Mouse (Mus musculus): ENCODE results near the gene Smg9.
"Not testable (repeated sequence)": the region's sequence is repeated elsewhere in the genome, so short reads cannot be mapped to it uniquely, and the experiment has no call there.

Smg9 gene

DNA sequence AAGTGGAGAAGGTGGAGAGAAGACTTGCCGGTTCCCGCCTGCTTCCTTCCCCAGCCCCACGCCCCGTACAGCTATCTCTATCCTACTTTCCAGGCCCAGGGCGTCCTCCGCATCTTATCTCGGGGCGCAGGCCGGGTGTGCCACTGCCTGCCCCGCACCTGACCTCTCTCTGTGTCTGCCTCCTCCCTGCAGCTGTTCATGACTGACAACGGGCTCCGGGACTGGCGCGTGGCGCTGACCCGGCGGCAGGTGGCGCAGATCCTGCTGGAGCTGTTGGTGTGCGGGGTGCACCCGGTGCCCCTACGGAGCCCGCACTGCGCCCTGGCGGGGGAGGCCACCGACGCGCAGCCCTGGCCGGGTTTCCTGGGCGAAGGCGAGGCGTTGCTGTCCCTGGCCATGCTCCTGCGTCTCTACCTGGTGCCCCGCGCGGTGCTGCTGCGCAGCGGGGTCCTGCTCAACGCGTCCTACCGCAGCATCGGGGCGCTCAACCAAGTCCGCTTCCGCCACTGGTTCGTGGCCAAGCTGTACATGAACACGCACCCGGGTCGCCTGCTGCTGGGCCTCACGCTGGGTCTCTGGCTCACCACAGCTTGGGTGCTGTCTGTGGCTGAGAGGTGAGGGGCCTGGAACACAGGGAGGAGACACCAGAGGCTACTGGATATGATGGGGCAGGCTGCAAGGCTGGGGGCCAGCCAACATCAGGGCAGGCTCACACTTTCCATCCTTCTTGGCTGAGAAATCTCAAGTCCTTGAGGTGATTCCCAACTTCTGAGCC, 22.1 kb upstream of the Smg9 start:
- DNase-seq (ENCODE audit: low read depth, low spot score) = no peak

DNA sequence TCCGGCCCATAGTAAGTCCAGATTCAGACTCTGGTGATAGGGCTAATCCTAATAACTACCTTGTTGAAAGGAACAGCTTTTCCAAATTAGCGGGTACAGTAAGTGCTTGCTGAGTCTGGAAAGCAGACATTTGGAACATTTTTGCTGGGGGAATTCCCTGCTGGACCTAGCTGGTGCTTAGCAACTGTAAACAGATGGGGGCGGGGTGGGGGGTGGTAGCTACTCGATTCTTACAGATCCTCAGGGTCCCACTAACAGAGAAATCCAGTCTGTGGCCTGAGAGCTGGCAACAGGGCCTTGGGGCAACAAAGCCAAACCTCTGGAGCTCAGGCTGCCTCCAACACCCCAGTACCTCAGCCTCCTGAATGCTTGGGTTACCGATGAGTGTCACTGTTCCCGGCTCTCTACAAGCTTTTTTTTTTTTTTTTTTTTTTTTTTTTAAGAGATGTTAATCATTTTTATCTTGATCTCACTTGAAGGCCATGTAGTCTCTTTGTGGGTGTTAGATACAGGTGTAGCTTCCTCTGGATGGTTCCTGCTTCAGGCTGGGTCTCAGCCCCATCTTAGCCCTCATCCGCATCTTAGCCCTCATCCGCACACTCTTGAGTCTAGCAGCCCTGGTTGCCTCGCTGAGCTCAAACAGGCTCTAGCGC, 21.2 kb upstream of the Smg9 start:
- no peak for DNase-seq (ENCODE audit: low read depth, low spot score)

DNA sequence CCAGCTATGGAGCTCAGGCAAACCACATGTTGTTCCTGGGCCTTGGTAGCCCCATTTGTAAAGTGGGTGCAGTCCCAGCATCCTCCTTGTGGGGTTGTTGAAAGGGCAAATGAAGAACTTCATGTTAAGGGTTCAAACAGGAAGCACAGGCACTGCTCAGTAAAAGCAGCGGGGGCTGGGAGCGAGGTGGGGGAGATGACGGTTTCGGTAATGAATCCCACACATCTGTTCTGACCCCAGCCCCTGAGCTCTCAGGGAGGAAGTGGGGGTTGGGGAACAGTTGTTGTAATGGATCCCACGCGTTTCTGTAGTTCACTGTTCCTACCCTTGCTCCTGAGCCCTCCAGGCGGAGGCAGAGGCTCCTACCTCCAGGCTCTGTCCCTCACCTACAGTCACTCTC, 19.5 kb upstream of the Smg9 start:
- DNase-seq (ENCODE audit: low read depth, low spot score) = no peak

DNA sequence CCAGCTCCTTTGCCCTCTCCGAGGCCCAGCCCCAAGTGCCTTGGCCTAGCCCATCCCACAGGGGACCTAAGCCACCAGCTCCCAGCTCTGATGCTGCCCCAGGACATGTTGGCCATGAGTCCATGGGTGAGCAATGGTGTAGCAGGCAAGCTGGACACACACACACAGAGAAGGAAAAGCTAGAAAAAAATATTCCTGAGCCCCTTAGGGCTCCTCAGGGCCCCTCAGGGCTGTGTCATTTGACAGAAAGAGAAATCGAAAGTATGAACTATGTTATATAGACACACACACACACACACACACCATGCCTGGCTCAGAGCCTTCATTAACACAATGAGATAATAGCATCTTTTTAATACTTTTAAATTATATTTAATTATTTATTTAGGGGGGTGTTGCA, 19.0 kb upstream of the Smg9 start:
- DNase-seq (ENCODE audit: low read depth, low spot score) = no peak

DNA sequence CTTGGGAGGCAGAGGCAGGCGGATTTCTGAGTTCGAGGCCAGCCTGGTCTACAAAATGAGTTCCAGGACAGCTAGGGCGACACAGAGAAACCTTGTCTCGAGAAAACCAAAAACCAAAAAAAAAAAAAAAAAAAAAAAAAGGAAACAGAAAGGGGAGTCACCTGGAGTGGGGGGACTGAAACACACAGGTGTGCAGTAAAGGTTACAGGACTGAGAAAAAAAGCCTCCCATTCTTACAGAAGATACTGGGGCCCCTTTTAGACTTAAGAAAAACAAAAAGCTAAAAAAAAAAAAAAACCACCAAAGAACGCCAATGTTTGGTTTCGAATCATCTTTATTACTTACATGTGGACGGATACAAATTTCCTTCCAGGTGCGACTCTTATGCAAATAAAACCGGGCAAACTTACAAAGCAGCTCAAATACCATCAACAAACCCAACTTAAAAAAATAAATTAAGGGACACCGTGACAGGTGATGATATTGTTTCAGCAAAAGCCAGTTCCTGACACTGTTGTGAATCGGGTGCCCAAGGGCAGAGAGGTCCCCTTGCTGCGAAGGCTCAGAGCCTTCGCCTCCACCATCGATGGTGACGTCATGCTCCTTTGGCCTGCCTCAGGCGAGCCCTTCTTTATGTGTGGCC, 16.6 kb upstream of the Smg9 start:
- DNase-seq (ENCODE audit: low read depth, low spot score) = no peak

DNA sequence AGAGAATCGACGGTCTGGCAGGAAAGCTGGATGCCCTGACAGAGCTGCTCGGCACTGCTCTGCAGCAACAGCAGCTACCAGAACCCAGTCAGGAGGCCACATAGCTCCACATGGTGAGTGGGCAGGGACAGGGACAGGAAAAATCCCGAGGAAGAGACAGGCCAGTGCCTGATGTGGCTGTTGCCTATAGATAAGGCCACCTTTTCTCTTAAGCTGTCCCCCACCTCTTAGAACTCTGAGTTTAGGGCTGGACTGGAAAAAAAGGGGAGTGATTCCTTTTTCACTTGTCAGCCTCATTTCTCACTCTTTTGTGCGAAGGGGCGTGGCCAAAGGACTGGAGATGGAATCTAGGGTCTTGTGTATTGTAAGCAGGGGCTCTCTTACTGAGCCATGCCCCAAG, 15.3 kb upstream of the Smg9 start:
- DNase-seq (ENCODE audit: low read depth, low spot score) = no peak

DNA sequence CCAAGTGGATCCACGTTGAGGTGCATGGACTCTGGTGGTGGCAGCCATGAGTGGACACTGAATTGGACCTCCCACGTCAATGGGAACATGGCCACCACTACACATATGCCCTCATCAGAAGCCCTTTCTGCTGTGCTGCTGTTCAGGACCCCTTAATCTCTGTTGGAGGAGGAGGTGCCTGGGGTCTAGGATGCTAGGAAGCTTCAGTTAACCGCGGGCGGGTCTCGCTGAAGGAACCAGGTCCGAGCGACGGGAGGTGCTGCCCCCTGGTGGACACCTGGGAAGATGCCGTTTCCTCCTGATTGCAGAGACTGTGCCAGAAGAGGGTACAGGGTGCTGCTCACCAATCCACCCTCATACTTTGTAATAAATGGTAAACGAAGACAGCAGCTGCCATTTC, 14.6 kb upstream of the Smg9 start:
- no peak for DNase-seq (ENCODE audit: low read depth, low spot score)

DNA sequence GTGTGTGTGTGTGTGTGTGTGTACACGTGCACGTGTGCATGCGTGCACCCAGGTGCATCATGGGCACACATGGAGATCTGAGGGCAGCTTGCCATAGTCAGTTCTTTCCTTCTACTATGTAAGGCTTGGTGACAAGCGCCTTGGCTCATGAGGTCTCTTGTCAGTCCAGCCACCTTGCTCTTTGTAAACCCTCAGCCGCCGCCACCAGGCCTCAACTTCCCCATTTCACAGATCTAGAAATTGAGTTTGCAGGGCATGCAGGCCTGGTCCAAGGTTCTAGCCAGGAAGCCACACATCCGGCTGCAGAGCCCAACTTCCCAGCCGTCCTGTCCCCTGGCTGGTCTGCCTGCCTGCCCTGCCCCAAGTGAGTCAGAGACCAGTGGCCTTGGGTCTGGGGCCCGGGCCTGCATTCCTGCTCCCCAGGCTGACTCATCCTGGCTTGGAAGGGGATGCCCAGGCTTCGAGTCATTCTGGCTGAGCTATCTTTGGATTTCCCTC, 12.3 kb upstream of the Smg9 start:
- no peak for DNase-seq (ENCODE audit: low read depth, low spot score)

DNA sequence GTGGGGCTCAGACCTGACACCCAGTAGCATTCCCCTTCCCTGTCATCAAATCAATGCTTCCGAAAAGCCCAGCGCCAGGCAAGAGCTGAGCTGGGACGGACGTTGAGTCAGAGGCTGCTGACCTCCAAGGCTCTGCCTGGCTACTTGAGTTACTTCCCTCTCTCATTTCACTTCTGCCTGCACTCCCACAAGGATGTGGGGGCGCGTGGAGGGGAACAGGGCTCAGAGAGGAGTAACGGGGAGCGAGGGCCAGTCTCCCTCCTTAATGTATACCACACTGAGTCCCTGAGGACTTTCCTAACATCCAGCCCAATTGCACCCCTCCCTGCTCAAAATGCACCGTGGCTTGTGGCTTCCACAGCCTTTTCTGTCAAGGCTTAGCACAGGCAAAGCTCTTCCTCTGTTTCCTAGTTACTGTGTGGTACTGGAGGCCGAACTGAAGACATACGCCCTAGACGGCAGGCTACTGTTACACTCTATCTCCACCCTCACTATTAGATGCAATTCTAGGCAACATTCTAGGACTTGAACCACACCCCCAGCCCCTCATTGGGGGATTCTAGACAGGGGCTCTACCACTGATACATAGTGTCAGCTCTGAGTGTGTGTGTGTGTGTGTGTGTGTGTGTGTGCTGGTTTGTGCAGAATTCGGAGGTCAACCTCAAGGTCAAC, 9.8 kb upstream of the Smg9 start:
- DNase-seq (ENCODE audit: low read depth, low spot score) = no peak

DNA sequence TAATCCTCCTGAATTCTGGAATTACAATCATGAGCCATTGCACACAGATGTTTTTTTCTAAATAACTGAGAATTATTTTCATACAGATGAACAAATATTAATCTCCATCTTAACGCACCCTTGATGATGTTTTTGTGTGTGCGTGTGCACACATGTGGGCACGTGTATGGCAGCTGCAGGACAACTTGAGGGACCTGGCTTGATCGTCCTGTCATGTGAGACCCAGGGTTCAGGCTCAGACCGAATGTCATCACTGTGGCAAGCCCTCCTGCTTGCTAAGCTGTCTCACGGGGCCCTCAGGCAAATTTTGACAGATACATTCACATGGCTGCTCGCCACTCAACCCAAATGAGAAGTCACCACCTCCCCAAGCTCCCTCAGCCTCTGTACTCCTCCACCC, 8.9 kb upstream of the Smg9 start:
- DNase-seq (ENCODE audit: low read depth, low spot score) = no peak

DNA sequence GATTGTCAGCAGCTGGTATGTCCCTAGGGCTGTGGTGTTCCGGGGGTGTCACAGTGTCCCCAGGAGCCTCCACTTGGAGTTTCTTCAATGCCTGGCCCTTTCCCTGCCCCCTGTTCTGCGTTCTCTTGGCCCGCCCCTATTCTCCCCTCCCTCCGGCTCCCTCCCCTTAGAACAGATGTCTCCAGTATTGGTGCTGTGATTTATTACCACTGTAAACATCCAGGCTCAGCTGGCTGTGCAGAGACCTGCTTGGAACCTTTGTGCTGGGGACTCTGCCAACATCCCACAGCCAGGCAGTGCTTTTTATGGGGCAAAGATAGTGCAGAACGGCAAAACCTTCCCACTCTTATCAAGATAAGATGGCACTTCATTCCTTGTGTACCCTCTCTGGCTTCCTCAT, 8.3 kb upstream of the Smg9 start:
- DNase-seq (ENCODE audit: low read depth, low spot score) = no peak

DNA sequence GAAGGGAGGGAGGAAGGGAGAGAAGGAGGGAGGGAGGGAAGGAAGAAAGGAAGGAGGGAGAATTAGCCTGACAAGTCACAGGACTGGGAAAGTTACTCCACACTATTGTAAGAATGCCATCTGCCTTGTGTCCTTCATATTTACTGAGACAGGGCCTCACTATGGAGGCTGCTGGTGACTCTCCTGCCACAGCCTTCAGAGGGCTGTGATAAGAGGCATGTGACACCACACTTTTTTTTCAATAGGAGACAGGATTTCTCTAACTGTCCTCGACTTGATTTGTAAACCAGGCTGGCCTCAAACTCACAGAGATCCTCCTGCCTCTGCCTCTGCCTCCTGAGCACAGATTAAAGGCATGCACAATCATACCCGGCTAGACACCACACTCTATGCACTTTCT, 7.7 kb upstream of the Smg9 start:
- no peak for DNase-seq (ENCODE audit: low read depth, low spot score)

DNA sequence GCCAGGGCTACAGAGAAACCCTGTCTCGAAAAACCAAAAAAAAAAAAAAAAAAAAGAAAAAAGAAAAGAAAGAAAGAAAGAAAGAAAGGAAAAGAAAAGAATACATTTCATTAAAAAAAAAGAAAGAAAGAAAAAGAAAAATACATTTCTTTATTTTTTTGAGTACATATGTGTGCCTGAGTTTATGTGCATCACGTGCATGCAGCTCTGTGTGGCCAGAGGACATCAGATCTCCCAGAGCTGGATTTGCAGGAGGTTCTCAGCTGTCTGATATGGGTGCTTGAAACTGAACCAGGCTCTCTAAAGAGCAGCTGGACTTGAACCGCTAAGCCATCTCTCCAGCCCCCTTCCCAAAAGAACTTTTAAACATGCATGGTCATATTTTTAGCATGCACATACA, 5.4 kb upstream of the Smg9 start:
- DNase-seq (ENCODE audit: low read depth, low spot score) = no peak

DNA sequence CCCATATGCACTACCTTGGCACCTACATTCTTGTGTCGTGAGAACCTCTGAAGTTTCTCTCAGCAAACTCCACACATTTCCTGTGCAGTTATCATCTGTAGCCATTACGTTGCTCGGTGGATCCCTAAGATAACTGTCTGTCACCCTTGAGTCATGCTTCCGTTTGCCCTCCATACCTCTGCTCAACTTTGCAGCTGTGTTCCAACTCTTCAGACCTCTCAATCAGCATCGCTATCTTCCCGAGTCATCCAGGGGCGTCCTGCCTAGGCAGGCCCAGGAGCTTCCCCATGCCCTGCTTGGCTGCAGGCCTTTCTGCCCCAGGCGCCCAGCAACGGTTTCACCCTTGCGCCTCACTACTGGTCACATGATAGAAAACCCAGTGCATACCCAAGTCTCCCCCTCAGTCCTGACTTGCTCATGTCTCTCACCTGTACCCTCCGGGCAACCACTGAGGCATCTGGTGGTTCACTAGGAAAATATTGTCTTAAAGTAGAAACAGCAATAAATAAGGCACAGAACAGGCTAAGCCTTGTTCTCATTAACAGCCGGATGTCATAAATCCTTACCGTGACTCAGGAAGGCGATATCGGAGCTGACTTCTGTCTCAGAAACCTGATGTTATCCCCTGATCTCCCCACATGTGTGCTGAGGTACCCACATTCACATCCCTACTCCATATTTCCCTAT, 4.8 kb upstream of the Smg9 start:
- no peak for DNase-seq (ENCODE audit: low read depth, low spot score)

DNA sequence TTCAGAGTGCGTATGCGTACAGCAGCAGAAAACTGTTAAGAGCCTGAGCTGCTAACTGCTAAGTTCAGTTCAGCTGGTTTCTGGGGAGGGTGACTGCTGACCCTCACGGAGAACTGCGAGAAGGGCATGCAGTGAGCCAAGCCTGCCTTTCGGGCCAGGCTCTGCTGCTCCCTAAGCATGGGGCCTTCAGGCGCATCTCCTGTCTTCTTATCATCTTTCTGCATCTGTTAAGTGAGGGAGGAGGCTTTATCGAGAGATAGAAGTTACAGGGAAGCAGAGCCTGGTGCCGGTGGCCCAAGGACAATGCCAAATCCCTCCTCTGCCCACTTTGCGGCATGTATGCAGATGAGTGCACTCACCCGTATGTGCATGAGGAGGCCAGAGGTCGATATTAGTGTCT, 2.6 kb upstream of the Smg9 start:
- no peak for DNase-seq (ENCODE audit: low read depth, low spot score)

DNA sequence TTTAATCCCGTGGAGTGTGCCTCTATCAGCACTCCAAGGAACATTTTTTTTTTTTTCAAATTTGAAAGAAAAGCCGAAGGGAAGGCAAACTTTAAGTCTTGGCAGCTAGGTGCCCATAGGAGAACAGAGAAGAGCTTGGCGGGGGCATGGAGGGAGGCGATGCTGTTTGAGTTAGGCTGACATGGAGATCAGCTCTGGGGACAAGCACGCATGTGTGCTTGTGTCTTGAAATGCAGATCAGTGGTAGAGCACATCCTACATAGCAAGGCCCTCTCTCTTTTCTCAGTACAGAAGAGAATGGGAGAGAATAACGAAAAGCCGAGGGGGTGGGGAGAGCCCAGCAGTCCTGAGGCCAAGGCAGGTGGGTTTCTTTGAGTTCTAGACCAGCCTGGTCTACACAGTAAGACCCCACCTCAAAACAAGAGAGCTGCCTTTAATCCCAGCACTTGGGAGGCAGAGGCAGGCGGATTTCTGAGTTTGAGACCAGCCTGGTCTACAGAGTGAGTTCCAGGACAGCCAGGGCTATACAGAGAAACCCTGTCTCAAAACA, 980 bp upstream of the Smg9 start:
- DNase-seq (ENCODE audit: low read depth, low spot score) = no peak

DNA sequence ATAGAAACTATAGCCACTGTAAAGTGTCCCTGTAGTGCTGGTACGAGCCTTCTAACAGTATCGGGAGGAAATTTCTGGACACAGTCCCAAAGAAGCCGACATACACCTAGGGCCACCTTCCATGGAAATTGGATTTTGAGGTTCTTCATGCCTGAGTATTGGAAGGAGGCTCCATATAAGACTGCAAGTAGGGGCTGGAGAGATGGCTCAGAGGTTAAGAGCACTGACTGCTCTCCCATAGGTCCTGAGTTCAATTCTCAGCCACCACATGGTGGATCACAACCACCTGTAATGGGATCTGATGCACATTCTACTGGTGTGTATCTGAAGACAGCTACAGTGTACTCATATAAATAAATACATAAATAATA, 648 bp downstream of the Smg9 start:
- no peak for DNase-seq (ENCODE audit: low read depth, low spot score)

DNA sequence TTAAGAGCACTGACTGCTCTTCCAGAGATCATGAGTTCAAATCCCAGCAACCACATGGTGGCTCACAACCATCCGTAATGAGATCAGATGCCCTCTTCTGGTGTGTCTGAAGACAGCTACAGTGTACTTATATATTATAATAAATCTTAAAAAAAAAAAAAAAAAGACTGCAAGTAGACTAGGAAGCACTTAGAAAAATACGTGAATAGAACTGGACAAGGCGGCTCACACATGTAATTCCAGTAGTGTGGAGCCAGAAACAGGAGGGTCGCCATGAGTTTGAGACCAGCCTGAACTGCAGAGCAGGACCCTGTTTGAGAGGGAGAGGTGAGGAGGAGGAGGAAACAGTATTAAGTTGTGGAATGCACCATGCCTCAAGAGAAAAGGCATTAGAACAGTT, 1.1 kb downstream of the Smg9 start:
- DNase-seq (ENCODE audit: low read depth, low spot score) = not testable (repeated sequence)

DNA sequence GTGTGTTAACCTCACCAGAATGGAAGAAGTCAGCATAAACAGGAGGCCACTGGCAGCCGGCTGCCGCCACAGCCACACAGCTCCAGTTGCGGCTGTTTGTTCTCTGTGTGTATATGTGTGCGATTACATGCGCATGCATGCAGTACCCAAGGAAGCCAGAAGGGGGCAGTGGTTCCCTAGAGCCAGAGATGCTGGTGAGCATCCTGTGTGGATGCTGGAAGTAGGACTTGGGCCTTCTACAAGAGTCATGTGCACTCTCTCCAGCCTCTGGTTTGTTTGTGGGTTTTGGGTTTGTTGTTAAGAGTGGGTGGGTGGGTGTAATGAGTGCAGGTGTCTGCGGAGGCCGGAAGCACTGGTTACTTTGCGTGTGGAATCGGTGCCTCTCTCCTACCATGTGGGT, 3.4 kb downstream of the Smg9 start:
- DNase-seq (ENCODE audit: low read depth, low spot score) = no peak

DNA sequence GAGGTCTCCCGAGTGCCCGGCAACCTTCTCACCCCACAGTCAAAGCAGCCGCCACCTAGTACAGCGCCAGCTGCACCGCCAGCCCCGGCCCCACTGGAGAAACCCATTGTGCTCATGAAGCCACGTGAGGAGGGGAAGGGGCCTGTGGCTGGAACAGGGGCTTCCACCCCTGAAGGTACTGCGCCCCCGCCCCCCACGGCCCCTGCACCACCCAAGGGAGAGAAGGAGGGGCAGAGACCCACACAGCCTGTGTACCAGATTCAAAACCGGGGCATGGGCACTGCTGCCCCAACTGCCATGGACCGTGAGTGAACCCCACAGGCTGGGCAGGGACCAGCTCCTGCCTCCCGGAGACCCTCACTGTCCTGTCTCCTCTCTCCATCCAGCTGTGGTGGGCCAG, 6.2 kb downstream of the Smg9 start:
- no peak for DNase-seq (ENCODE audit: low read depth, low spot score)

DNA sequence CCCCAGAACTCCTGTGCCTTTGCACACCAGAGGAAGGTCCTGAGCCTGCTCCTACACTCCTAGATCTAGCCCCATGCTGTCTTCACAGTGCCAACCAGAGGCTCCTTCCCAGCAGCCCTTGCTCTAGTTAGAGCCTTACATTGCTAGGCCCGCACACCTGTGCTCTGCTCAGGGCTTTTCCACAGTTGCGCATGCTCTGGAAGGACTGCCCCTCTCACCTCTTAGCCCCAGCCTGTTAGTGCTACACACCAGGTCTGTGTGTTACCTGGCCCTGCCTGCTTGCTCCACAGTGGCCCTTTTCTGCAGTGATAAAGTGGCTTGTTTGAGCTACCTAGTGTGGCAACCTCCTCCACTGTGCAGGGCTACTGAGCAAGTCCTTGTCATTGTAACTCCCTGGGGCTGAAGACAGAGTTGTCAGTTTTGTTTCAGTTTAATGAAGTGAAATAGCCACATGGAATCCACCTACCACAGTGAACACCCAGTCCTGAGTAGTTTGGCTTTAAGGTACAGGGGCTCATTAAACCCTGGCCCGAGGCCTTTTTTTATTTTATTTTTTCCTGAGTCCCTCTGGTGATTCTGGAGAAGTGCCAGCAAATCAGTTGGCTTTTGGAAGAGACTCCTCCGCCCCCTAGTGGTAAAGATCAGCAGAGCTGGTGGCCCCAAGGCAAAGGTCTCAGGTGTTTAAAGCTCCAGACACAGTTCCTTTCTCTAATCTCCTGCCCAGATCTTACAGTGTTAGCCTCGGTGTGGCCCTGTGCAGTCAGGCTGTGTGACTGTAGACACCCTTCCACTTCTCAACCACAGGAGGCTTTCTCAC, 7.3 kb downstream of the Smg9 start:
- DNase-seq (ENCODE audit: low read depth, low spot score) = no peak

All from brain, embryonic 18.5 days (tissue).